Mouse (Mus musculus): ENCODE data around the gene Duxbl3. TPM values are rescaled to one million over a fixed set of nuclear protein-coding genes. Genes with fewer than 3 reads are reported as not detected.
"Not testable (repeated sequence)": the region's sequence is repeated elsewhere in the genome, so short reads cannot be mapped to it uniquely, and the experiment has no call there.

The Duxbl3 gene
- not detected in 2 replicates for polyA plus RNA-seq (2015; fragmentation: Nextera tagmentation; extraction: Ambion mirVana)

DNA sequence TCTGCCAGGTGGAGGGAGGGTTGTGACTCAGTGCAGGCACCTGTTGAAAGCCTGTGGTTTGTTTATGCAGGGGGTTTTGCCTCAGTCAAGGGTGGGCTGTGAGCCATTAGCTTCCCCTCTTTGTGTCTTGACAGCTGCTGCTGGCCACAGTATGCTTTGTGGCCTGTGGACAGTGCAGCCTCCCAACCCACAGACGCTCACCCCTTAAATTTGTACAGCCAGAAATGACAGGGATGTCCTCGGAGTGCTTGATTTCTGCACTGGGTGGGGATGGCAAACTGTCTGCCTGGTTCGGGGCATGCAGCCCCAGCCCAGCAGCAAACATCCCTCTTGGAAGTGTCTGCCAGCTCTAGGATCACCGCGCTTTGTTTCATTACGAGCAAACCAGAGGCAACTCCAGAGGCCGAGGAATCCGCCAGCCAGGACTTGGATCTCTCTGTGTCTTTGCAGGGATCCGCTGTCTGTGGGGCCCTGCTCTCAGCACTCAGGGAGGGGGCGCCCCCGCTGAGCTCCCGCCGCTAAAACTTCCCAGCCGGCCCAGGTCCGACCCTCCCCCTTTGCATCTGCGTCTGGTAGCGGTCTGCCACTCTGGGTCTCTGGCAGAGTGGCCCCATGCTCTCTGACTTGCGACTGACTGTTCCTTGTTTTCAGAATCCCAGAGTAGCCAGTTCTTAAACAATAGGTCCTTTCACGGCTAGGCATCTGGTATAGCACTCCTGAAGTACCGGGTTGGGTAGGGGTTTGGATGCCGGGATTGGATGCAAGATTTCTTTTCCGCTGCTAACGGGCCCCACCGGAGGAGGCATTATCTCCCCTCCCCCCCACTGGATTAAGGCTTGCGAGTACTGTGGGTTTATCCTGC lies at the start of gene Duxbl3:
Gene Duxbl3, plus strand, starts transcription at position 207 of the 862 bp plus-strand sequence.
- H3K9me3 ChIP-seq (replicated peaks; ENCODE audit: control insufficient read depth, low read length); H3K36me3 ChIP-seq (ENCODE audit: control insufficient read depth, insufficient read depth); H3K4me3 ChIP-seq (ENCODE audit: low read depth, low read length); H3K27me3 ChIP-seq (ENCODE audit: control insufficient read depth, insufficient read depth, low read depth, low read length); H3K9ac ChIP-seq (ENCODE audit: low read depth, low read length); ATAC-seq (ENCODE audit: low read depth); H3K4me1 ChIP-seq (ENCODE audit: control insufficient read depth, low read depth, low read length); H3K4me2 ChIP-seq (ENCODE audit: low read depth, low read length); H3K27ac ChIP-seq (ENCODE audit: low read length): not testable (repeated sequence)
- no CpG with 5 or more reads among the region's 25 CpGs for WGBS (ENCODE audit: insufficient replicate concordance)

DNA sequence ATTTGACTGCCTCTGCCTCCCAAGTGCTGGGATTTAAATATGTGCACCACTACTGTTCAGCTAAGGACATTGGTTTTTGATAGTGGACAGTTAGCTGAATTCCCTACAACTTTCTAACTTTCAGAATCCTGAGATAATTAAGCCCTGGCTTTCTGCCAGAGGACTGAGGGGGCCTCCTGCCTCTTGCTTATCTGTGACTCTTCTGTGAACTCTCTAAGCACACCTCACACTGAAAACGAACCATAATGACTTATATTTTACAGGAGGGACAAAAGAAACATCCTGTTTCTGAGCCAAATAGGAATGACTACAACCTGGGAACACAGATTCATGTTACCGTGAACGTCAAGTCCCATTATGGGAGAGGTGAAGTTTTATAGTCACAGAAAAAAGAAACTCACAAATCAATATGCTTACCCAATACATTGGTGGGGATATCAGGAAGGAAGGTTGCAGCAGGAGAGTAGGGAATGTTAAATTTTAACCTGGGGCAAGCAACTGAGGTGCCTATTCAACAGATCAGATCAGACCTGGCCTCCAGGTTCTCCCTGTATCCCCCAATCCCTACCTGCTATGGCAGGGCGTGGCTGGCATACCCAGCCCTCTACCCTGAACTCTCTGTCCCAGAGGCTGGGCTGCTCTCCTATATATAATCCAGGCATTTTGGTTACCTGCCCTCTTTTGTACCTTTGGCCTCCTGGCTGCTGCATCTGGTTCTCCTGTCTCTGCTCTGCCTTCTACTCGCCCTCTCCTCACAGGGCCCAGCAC lies 41.3 kb upstream of the Duxbl3 start:
- H3K4me1 ChIP-seq (ENCODE audit: control insufficient read depth, low read depth, low read length); H3K4me2 ChIP-seq (ENCODE audit: low read depth, low read length); H3K27me3 ChIP-seq (ENCODE audit: control insufficient read depth, insufficient read depth, low read depth, low read length); H3K9ac ChIP-seq (ENCODE audit: low read depth, low read length); H3K27ac ChIP-seq (ENCODE audit: low read length); H3K36me3 ChIP-seq (ENCODE audit: control insufficient read depth, insufficient read depth); H3K4me3 ChIP-seq (ENCODE audit: low read depth, low read length); H3K9me3 ChIP-seq (replicated peaks; ENCODE audit: control insufficient read depth, low read length): not testable (repeated sequence)
- ATAC-seq (ENCODE audit: low read depth) = peak; percentile 94
- WGBS (ENCODE audit: insufficient replicate concordance) = no CpG with 5 or more reads among the region's 5 CpGs

DNA sequence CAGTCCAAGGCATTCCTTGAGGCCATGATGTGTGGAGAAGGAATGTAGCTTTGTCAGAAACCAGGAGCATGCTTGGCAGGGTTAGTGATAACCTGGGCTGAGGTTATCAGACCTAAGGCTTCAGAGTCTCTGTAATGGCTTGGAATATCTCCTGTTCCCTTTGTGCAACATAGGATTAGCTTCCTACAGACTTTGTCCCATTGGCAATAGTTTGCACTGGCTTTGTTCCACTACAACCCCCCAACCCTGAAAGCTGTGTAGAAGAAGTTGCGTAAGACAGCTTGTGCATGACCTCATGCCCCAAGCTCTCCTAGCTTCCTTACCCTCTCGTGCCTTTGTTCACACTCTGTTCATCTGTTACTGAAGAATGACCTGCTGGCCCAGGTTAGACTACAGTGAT lies 20.6 kb upstream of the Duxbl3 start:
- H3K4me2 ChIP-seq (ENCODE audit: low read depth, low read length); H3K36me3 ChIP-seq (ENCODE audit: control insufficient read depth, insufficient read depth); H3K4me1 ChIP-seq (ENCODE audit: control insufficient read depth, low read depth, low read length); H3K9me3 ChIP-seq (replicated peaks; ENCODE audit: control insufficient read depth, low read length); H3K9ac ChIP-seq (ENCODE audit: low read depth, low read length); H3K27me3 ChIP-seq (ENCODE audit: control insufficient read depth, insufficient read depth, low read depth, low read length); H3K4me3 ChIP-seq (ENCODE audit: low read depth, low read length); H3K27ac ChIP-seq (ENCODE audit: low read length): not testable (repeated sequence)
- ATAC-seq (ENCODE audit: low read depth) = peak; percentile 24; the same call in 1 of the 2 replicates
- WGBS (ENCODE audit: insufficient replicate concordance) = no CpG with 5 or more reads among the region's 2 CpGs

DNA sequence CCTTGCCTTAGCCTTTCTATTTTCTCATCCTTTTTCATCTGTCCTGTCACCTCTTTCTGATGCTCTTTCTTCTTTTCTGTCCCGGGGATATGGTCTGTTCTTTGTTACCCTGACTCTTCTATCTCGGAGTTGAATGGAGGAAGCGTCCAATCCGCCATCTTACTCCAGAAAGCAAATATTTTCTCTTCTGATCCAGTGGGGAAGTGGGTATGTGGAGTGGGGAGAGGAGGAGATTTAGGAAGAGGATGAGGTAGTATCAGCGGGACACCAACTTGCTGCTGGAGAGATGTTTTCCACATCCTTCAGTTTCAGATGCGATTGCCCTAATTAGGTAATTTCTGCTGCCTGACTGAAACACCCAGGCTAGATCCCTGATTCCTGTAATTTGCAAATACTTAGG lies 967 bp downstream of the Duxbl3 start:
- not testable (repeated sequence) for H3K4me3 ChIP-seq (ENCODE audit: low read depth, low read length); H3K9me3 ChIP-seq (replicated peaks; ENCODE audit: control insufficient read depth, low read length); H3K4me2 ChIP-seq (ENCODE audit: low read depth, low read length); H3K36me3 ChIP-seq (ENCODE audit: control insufficient read depth, insufficient read depth); H3K4me1 ChIP-seq (ENCODE audit: control insufficient read depth, low read depth, low read length); H3K27ac ChIP-seq (ENCODE audit: low read length); H3K9ac ChIP-seq (ENCODE audit: low read depth, low read length); H3K27me3 ChIP-seq (ENCODE audit: control insufficient read depth, insufficient read depth, low read depth, low read length); ATAC-seq (ENCODE audit: low read depth)
- WGBS (ENCODE audit: insufficient replicate concordance) = no CpG with 5 or more reads among the region's 6 CpGs

DNA sequence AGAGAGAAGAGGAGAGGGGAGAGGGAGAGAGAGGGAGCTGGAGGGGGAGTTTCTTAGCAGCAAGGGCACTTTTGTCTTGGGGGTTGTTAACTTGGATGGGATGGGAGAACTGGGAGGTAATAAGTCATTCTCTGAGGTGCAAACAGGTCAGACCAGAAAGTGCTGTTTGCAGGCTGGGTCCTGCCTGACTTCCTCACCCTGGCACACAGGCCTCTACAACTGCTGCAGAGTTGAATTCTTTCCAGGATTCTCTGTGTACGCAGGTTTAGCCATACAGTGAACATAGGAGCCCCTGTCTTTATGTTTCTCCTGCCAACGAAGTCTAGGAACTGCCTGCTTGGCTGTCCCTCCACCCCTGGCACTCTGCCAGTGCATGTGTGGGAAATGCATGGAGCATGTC lies 29.0 kb downstream of the Duxbl3 start:
- not testable (repeated sequence) for H3K4me1 ChIP-seq (ENCODE audit: control insufficient read depth, low read depth, low read length); H3K9me3 ChIP-seq (replicated peaks; ENCODE audit: control insufficient read depth, low read length); ATAC-seq (ENCODE audit: low read depth); H3K36me3 ChIP-seq (ENCODE audit: control insufficient read depth, insufficient read depth); H3K27ac ChIP-seq (ENCODE audit: low read length); H3K4me3 ChIP-seq (ENCODE audit: low read depth, low read length); H3K9ac ChIP-seq (ENCODE audit: low read depth, low read length); H3K27me3 ChIP-seq (ENCODE audit: control insufficient read depth, insufficient read depth, low read depth, low read length); H3K4me2 ChIP-seq (ENCODE audit: low read depth, low read length)
- WGBS (ENCODE audit: insufficient replicate concordance) = no CpG with 5 or more reads among the region's 2 CpGs

DNA sequence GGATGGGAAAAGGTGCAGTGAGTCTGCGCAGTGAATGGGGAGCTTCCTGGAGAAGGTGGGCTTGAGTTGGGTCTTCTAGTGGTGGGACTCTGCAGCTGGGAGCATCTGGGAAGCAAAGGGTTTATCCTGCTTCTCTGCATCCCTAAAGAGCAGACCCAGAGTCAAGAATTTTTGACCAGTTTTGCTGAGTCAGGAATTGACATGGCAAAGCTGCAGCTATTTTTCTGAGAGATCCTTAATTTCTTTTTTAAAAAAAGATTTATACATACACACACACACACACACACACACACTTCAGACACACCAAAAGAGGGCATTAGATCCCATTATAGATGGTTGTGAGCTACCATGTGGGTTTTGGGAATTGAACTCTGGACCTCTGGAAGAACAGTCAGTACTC lies 36.1 kb downstream of the Duxbl3 start:
- H3K36me3 ChIP-seq (ENCODE audit: control insufficient read depth, insufficient read depth) = no peaks in the 10 kb centered on the region
- H3K4me1 ChIP-seq (ENCODE audit: control insufficient read depth, low read depth, low read length) = no peaks in the 10 kb centered on the region
- H3K27me3 ChIP-seq (ENCODE audit: control insufficient read depth, insufficient read depth, low read depth, low read length) = no peaks in the 10 kb centered on the region
- H3K9ac ChIP-seq (ENCODE audit: low read depth, low read length) = no peak overlapping the region
- no peak overlapping the region for H3K4me2 ChIP-seq (ENCODE audit: low read depth, low read length)
- H3K4me3 ChIP-seq (ENCODE audit: low read depth, low read length) = no peak overlapping the region
- H3K27ac ChIP-seq (ENCODE audit: low read length) = no peak overlapping the region
- H3K9me3 ChIP-seq (replicated peaks; ENCODE audit: control insufficient read depth, low read length) = no peaks in the 10 kb centered on the region
- 80% methylated on average over 1 of the region's 1 CpGs for WGBS (ENCODE audit: insufficient replicate concordance)
- no peak for ATAC-seq (ENCODE audit: low read depth)

DNA sequence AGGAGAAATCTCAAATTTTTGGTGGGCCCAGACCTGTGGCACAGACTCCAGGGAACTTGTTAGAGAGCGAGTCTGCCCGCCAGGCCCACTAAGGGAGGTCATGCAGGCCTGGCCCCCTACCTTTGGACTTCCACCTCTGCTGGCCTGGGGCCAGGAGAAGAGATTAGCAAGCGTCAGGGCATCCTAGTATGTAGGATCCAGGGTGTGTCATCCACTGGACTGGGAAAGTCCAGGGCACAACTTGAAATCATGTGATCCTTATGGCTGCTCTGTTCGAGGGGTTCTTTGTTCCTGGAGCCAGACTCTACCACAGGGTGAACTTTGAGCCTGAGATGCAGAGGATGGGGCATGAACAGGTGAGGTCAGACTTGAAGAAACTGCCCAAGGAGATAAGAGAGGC lies 39.3 kb downstream of the Duxbl3 start:
- H3K9me3 ChIP-seq (replicated peaks; ENCODE audit: control insufficient read depth, low read length) = no peaks in the 10 kb centered on the region
- H3K4me1 ChIP-seq (ENCODE audit: control insufficient read depth, low read depth, low read length) = no peaks in the 10 kb centered on the region
- H3K9ac ChIP-seq (ENCODE audit: low read depth, low read length) = no peak overlapping the region
- no peak overlapping the region for H3K4me2 ChIP-seq (ENCODE audit: low read depth, low read length)
- peak; percentile 39; the same call in 1 of the 2 replicates for ATAC-seq (ENCODE audit: low read depth)
- H3K27ac ChIP-seq (ENCODE audit: low read length) = no peak overlapping the region
- H3K27me3 ChIP-seq (ENCODE audit: control insufficient read depth, insufficient read depth, low read depth, low read length) = no peaks in the 10 kb centered on the region
- no peaks in the 10 kb centered on the region for H3K36me3 ChIP-seq (ENCODE audit: control insufficient read depth, insufficient read depth)
- 46% methylated on average over 4 of the region's 4 CpGs for WGBS (ENCODE audit: insufficient replicate concordance)
- no peak overlapping the region for H3K4me3 ChIP-seq (ENCODE audit: low read depth, low read length)

DNA sequence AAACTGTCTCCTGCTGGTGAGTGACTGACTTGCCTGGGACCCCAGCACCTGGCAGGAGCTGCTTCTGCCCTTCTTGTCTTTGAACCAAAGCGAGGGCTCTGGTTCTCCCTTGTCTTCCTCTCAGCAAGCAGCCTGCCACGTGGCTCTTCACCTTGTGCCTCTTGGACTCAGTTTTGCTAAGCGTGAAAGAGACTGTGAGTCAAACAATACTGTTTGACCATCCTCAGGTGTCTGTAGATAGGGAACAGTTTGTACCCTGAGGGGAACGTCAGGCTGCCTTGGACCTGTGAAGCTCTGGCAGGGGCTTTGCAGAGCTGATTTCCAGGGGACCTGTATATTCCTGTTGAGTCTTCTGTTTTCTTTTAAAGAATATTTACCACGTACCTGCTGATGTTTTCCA lies 39.7 kb downstream of the Duxbl3 start:
- Histone ChIP-seq H3K27me3 (ENCODE audit: control insufficient read depth, insufficient read depth, low read depth, low read length) (no peaks in the 10 kb centered on the region), H3K4me1 (ENCODE audit: control insufficient read depth, low read depth, low read length) (no peaks in the 10 kb centered on the region), H3K4me2 (ENCODE audit: low read depth, low read length) (no peak overlapping the region), H3K4me3 (ENCODE audit: low read depth, low read length) (no peak overlapping the region), H3K9ac (ENCODE audit: low read depth, low read length) (no peak overlapping the region), H3K27ac (ENCODE audit: low read length) (no peak overlapping the region), H3K36me3 (ENCODE audit: control insufficient read depth, insufficient read depth) (no peaks in the 10 kb centered on the region), H3K9me3 (replicated peaks; ENCODE audit: control insufficient read depth, low read length) (no peaks in the 10 kb centered on the region)
- 41% methylated on average over 5 of the region's 5 CpGs for WGBS (ENCODE audit: insufficient replicate concordance)
- ATAC-seq (ENCODE audit: low read depth) = no peak

DNA sequence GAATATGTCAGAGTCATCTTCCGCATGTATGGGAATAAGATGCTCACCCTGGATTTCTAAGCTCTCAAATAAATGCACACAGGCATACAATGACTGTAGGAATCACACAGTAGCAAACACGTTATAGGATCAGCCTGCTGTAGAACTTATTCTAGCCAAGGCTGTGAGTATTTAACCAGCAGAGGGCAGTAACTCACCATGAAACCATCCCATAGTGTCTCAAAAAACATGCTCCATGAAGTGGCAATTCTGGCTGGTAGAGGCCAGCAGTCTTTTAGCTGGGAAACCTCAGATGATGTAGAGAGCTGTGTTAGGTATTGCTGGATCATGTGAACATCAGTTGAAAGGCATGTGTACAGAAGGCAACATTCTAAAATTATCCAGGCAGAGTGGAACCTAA lies 45.3 kb downstream of the Duxbl3 start:
- H3K9ac ChIP-seq (ENCODE audit: low read depth, low read length) = no peak overlapping the region
- H3K27me3 ChIP-seq (ENCODE audit: control insufficient read depth, insufficient read depth, low read depth, low read length) = no peaks in the 10 kb centered on the region
- no peak overlapping the region for H3K4me2 ChIP-seq (ENCODE audit: low read depth, low read length)
- H3K36me3 ChIP-seq (ENCODE audit: control insufficient read depth, insufficient read depth) = no peaks in the 10 kb centered on the region
- WGBS (ENCODE audit: insufficient replicate concordance) = 26% methylated on average over 2 of the region's 2 CpGs
- no peak overlapping the region for H3K27ac ChIP-seq (ENCODE audit: low read length)
- no peaks in the 10 kb centered on the region for H3K4me1 ChIP-seq (ENCODE audit: control insufficient read depth, low read depth, low read length)
- no peak for ATAC-seq (ENCODE audit: low read depth)
- no peak overlapping the region for H3K4me3 ChIP-seq (ENCODE audit: low read depth, low read length)
- H3K9me3 ChIP-seq (replicated peaks; ENCODE audit: control insufficient read depth, low read length) = no peaks in the 10 kb centered on the region

Measured in liver, embryonic 16.5 days (tissue).